Mouse (Mus musculus): ENCODE measurements around the gene Mettl21a. TPM values are rescaled to one million over a fixed set of nuclear protein-coding genes. Genes with fewer than 3 reads are reported as not detected.

Gene Mettl21a
- polyA plus RNA-seq, 1 experiment from 2014 or later = 6.3 TPM

Other genes starting within 250 kb of the Mettl21a start
- gene Creb1, start 84.6 kb downstream of the Mettl21a start, polyA plus RNA-seq (2015; fragmentation: Nextera tagmentation; extraction: Ambion mirVana) = 10.9 and 11.7 TPM in 2 replicates
- gene Ccnyl1, start 73.2 kb upstream of the Mettl21a start, polyA plus RNA-seq (2015; fragmentation: Nextera tagmentation; extraction: Ambion mirVana) = 0.61 and 0.84 TPM in 2 replicates
- 1.9 and 2.2 TPM in 2 replicates for gene Fzd5, start 120.5 kb upstream of the Mettl21a start, polyA plus RNA-seq (2015; fragmentation: Nextera tagmentation; extraction: Ambion mirVana)